8 mouse cellular contexts compared by ENCODE assay signal in the genomic region with DNA sequence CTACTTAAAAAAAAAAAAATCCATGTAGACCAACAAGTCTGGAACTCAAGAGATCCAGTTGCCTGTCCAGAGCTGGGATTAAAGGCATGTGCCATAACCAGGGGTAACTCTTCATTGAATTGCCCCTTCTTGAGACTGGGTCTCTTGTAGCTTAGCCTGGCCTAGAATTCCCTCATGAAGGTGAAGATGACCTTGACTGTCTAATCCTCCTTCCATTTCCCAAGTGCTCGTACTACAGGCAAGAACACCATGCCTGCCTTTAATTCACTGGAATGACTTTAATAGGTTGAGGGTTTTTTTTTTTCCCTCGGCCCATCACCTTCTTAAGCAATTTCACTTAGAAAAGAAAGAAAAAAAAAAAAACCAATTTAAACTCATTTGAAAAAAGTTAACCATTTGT. TPM values are rescaled to one million over a fixed set of nuclear protein-coding genes. Genes with fewer than 3 reads are reported as not detected.
DNase-seq lines count a peak whose midpoint lies in the region; ATAC-seq and TF ChIP-seq lines count a peak whose summit lies in the region.

No protein-coding gene starts in this region.

- TF ChIP-seq EP300 in ES-Bruce4 (IDR thresholded peaks at IDR 0.05; ENCODE audit: insufficient read depth, low read depth, low read length): no peak
- TF ChIP-seq EP300 in liver, postnatal 0 days (IDR thresholded peaks at IDR 0.05; ENCODE audit: low read depth): no peak

- peak overlapping the region; percentile 97 for H3K27ac ChIP-seq in heart, embryonic 13.5 days (replicated peaks)
- peak overlapping the region; percentile 77 for H3K27ac ChIP-seq in ES-Bruce4 (ENCODE audit: insufficient read depth, low read length)
- H3K27ac ChIP-seq in forebrain, postnatal 0 days (ENCODE audit: low read depth, low read length): no peak overlapping the region
- H3K27ac ChIP-seq in liver, postnatal 0 days (ENCODE audit: low read depth): peak overlapping the region; percentile 95

- DNase-seq in heart, adult 11 months: no peak
- no peak for DNase-seq in forebrain, postnatal 0 days
- no peak for DNase-seq in liver, postnatal 0 days
- DNase-seq in adrenal gland, postnatal 4 days (ENCODE audit: low spot score in 2 of 2): no peak
- no peak for DNase-seq in thymus, postnatal 10 days (ENCODE audit: low spot score in 2 of 2)
- no peak for DNase-seq in spleen, adult 18-20 months

- 0 out of 2 replicates have a peak, but pooled peaks cover 3% of the 10 kb centered on the region for H3K36me3 ChIP-seq in heart, embryonic 13.5 days
- no peaks in the 10 kb centered on the region for H3K36me3 ChIP-seq in ES-Bruce4 (ENCODE audit: control insufficient read depth, insufficient read depth, low read length, poor library complexity, severe bottlenecking)
- H3K36me3 ChIP-seq in forebrain, postnatal 0 days (ENCODE audit: insufficient read depth): no peaks in the 10 kb centered on the region
- H3K36me3 ChIP-seq in liver, postnatal 0 days (replicated peaks; ENCODE audit: insufficient read depth, low read length): no peaks in the 10 kb centered on the region

- no peak for TF ChIP-seq POLR2A in ES-Bruce4 (IDR thresholded peaks at IDR 0.05; ENCODE audit: insufficient read depth, low read length)

- H3K27me3 ChIP-seq in heart, embryonic 13.5 days (replicated peaks): no peaks in the 10 kb centered on the region
- H3K27me3 ChIP-seq in ES-Bruce4 (ENCODE audit: control insufficient read depth, insufficient read depth, low read length, poor library complexity, severe bottlenecking): no peaks in the 10 kb centered on the region
- H3K27me3 ChIP-seq in forebrain, postnatal 0 days (ENCODE audit: insufficient read depth, low read length): no peaks in the 10 kb centered on the region
- no peaks in the 10 kb centered on the region for H3K27me3 ChIP-seq in liver, postnatal 0 days (ENCODE audit: insufficient read depth, low read length)

- peak overlapping the region; percentile 98 for H3K4me3 ChIP-seq in heart, embryonic 13.5 days
- H3K4me3 ChIP-seq in ES-Bruce4 (ENCODE audit: low read depth, low read length): peak overlapping the region; percentile 51
- peak overlapping the region; percentile 86; the same call in 1 of the 2 replicates for H3K4me3 ChIP-seq in forebrain, postnatal 0 days (ENCODE audit: low read depth, low read length)
- H3K4me3 ChIP-seq in liver, postnatal 0 days (ENCODE audit: low read depth, low read length): peak overlapping the region; percentile 85

- peaks cover 26% of the 10 kb centered on the region for H3K4me1 ChIP-seq in heart, embryonic 13.5 days
- H3K4me1 ChIP-seq in ES-Bruce4 (ENCODE audit: control insufficient read depth, insufficient read depth, low read length): peaks cover 3% of the 10 kb centered on the region
- peaks cover 9% of the 10 kb centered on the region for H3K4me1 ChIP-seq in forebrain, postnatal 0 days (ENCODE audit: insufficient read depth)
- peaks cover 19% of the 10 kb centered on the region for H3K4me1 ChIP-seq in liver, postnatal 0 days (ENCODE audit: insufficient read depth)

- no peaks in the 10 kb centered on the region for H3K9me3 ChIP-seq in heart, embryonic 13.5 days
- no peaks in the 10 kb centered on the region for H3K9me3 ChIP-seq in ES-Bruce4 (replicated peaks; ENCODE audit: control insufficient read depth, insufficient read depth, low read length, poor library complexity, severe bottlenecking)
- no peaks in the 10 kb centered on the region for H3K9me3 ChIP-seq in forebrain, postnatal 0 days (ENCODE audit: low read length)
- H3K9me3 ChIP-seq in liver, postnatal 0 days (ENCODE audit: low read length): no peaks in the 10 kb centered on the region

- H3K9ac ChIP-seq in heart, embryonic 13.5 days: peak overlapping the region; percentile 99
- H3K9ac ChIP-seq in ES-Bruce4 (ENCODE audit: low read depth, poor library complexity, severe bottlenecking): peak overlapping the region; percentile 100
- H3K9ac ChIP-seq in forebrain, postnatal 0 days: no peak overlapping the region; the same call in 1 of the 2 replicates
- H3K9ac ChIP-seq in liver, postnatal 0 days (replicated peaks): peak overlapping the region; percentile 93

- WGBS in heart, embryonic 13.5 days: 41% methylated on average over 2 of the region's 2 CpGs
- WGBS in forebrain, postnatal 0 days: 44% methylated on average over 2 of the region's 2 CpGs
- WGBS in liver, postnatal 0 days (ENCODE audit: insufficient replicate concordance): 57% methylated on average over 2 of the region's 2 CpGs

- peak overlapping the region; percentile 83 for H3K4me2 ChIP-seq in heart, embryonic 13.5 days
- peak overlapping the region; percentile 94 for H3K4me2 ChIP-seq in forebrain, postnatal 0 days (ENCODE audit: low read depth)
- peak overlapping the region; percentile 94 for H3K4me2 ChIP-seq in liver, postnatal 0 days (ENCODE audit: low read depth, low read length)

- no peak for ATAC-seq in heart, embryonic 13.5 days (ENCODE audit: extremely low read depth, insufficient number of reproducible peaks, low FRiP score, low TSS enrichment)
- no peak for ATAC-seq in forebrain, postnatal 0 days
- ATAC-seq in liver, postnatal 0 days: no peak

- TF ChIP-seq CTCF in ES-Bruce4 (IDR thresholded peaks at IDR 0.05; ENCODE audit: low read depth, low read length): no peak
- no peak for TF ChIP-seq CTCF in forebrain, postnatal 0 days (IDR thresholded peaks at IDR 0.05; ENCODE audit: low read depth)
- TF ChIP-seq CTCF in liver, postnatal 0 days (IDR thresholded peaks at IDR 0.05; ENCODE audit: low read depth): no peak

RNA-seq across cellular contexts. Expression of a gene that starts 0.7 kb away (rescaled TPM):
- polyA plus RNA-seq in heart, embryonic 13.5 days (2015; fragmentation: Nextera tagmentation; extraction: Ambion mirVana): 35.4 and 39.6 TPM in 2 replicates
- 269 and 284 TPM in 2 replicates for polyA plus RNA-seq in ES-Bruce4 (2011; ENCODE audit: insufficient read depth, insufficient read length, low read depth, missing spikeins)
- 80.3 and 80.6 TPM in 2 replicates for total RNA-seq in forebrain, postnatal 0 days (2014; rRNA removed)
- 71.3 and 92.3 TPM in 2 replicates for polyA plus RNA-seq in forebrain, postnatal 0 days (2015; fragmentation: Nextera tagmentation; extraction: Ambion mirVana)
- 31.6 and 42.8 TPM in 2 replicates for polyA plus RNA-seq in liver, postnatal 0 days (2015; fragmentation: Nextera tagmentation; extraction: Ambion mirVana)
- total RNA-seq in adrenal gland, postnatal 4 days (2021): 100 to 1,000 TPM; 191 to 216 TPM

RNA-seq across cellular contexts. Expression of a gene that starts 50.0 kb away (rescaled TPM):
- polyA plus RNA-seq in heart, embryonic 13.5 days (2015; fragmentation: Nextera tagmentation; extraction: Ambion mirVana): 24.4 and 25.0 TPM in 2 replicates
- polyA plus RNA-seq in ES-Bruce4 (2011; ENCODE audit: insufficient read depth, insufficient read length, low read depth, missing spikeins): 31.9 and 34.4 TPM in 2 replicates
- 51.5 and 56.0 TPM in 2 replicates for total RNA-seq in forebrain, postnatal 0 days (2014; rRNA removed)
- polyA plus RNA-seq in forebrain, postnatal 0 days (2015; fragmentation: Nextera tagmentation; extraction: Ambion mirVana): 42.7 and 46.6 TPM in 2 replicates
- 37.9 and 41.0 TPM in 2 replicates for polyA plus RNA-seq in liver, postnatal 0 days (2015; fragmentation: Nextera tagmentation; extraction: Ambion mirVana)
- total RNA-seq in adrenal gland, postnatal 4 days (2021): 10 to 100 TPM; 52.8 to 54.4 TPM

RNA-seq across cellular contexts. Expression of a gene that starts 50.1 kb away (rescaled TPM):
- polyA plus RNA-seq in heart, embryonic 13.5 days (2015; fragmentation: Nextera tagmentation; extraction: Ambion mirVana): 1.7 TPM in 2 replicates
- 5.8 and 9.0 TPM in 2 replicates for polyA plus RNA-seq in ES-Bruce4 (2011; ENCODE audit: insufficient read depth, insufficient read length, low read depth, missing spikeins)
- 2.7 and 3.0 TPM in 2 replicates for total RNA-seq in forebrain, postnatal 0 days (2014; rRNA removed)
- polyA plus RNA-seq in forebrain, postnatal 0 days (2015; fragmentation: Nextera tagmentation; extraction: Ambion mirVana): 0.59 and 1.1 TPM in 2 replicates
- polyA plus RNA-seq in liver, postnatal 0 days (2015; fragmentation: Nextera tagmentation; extraction: Ambion mirVana): 5.9 and 6.5 TPM in 2 replicates
- total RNA-seq in adrenal gland, postnatal 4 days (2021): 10 to 100 TPM; 19.8 to 22.4 TPM
